Mouse (Mus musculus) midbrain, embryonic 14.5 days (tissue): ENCODE measurements around the gene Hist1h2ae. TPM values are rescaled to one million over a fixed set of nuclear protein-coding genes. Genes with fewer than 3 reads are reported as not detected.

ENCODE experiments used
- ATAC-seq: fragments of 200-750 bp; cut with Nextera tagmentation; 2 replicates; pipeline ENCODE4 v1.8.0; 2017; ENCODE audit warnings: moderate number of reproducible peaks, moderate library complexity; ENCODE audit not compliant: low FRiP score, low TSS enrichment
- DNase-seq: peaks from one replicate; pipeline ENCODE4 v3.0.0-alpha.2; 2015
- H3K27ac ChIP-seq: fragments of 300-500 bp; sonication (generic); replicated peaks from 2 replicates; pipeline ENCODE4 v1.5.1; 2014; ENCODE audit warnings: mild to moderate bottlenecking, low read depth, low read length, moderate library complexity
- H3K27me3 ChIP-seq: fragments of 300-500 bp; sonication (generic); 2 replicates; pipeline ENCODE4 v1.6.1; 2014; ENCODE audit warnings: low read length, control low read depth, mixed read lengths; ENCODE audit not compliant: control insufficient read depth, insufficient read depth
- H3K36me3 ChIP-seq: fragments of 300-500 bp; sonication (generic); 2 replicates; pipeline ENCODE4 v1.6.1; 2014; ENCODE audit warnings: low read length, control low read depth; ENCODE audit not compliant: control insufficient read depth, insufficient read depth
- H3K4me1 ChIP-seq: fragments of 300-500 bp; sonication (generic); 2 replicates; pipeline ENCODE4 v1.6.1; 2014; ENCODE audit warnings: mild to moderate bottlenecking, antibody characterized with exemption, low read length, control low read depth; ENCODE audit not compliant: control insufficient read depth, insufficient read depth
- H3K4me2 ChIP-seq: fragments of 300-500 bp; sonication (generic); 2 replicates; pipeline ENCODE4 v1.6.1; 2014; ENCODE audit warnings: mild to moderate bottlenecking, low read length, moderate library complexity
- H3K4me3 ChIP-seq: fragments of 300-500 bp; sonication (generic); replicated peaks from 2 replicates; pipeline ENCODE4 v1.5.1; 2014; ENCODE audit warnings: low read depth, low read length
- H3K9ac ChIP-seq: fragments of 300-500 bp; sonication (generic); replicated peaks from 2 replicates; pipeline ENCODE4 v1.6.1; 2014; ENCODE audit warnings: mild to moderate bottlenecking, low read length, moderate library complexity
- H3K9me3 ChIP-seq: fragments of 300-500 bp; sonication (generic); 2 replicates; pipeline ENCODE4 v1.6.1; 2016; ENCODE audit warnings: low read length, control low read depth, mixed read lengths; ENCODE audit not compliant: control insufficient read depth
- WGBS: fragments of 180-500 bp; shearing (Covaris S2); extraction: QIAGEN DNeasy Blood & Tissue Kit; methylation state at CpG from one replicate; pipeline ENCODE4 v1.1.7; 2014; 5-methylcytosine and 5-hydroxymethylcytosine counted together
- polyA plus RNA-seq: library from polyadenylated mRNA; unstranded; fragments of >200 nt; fragmentation: Nextera tagmentation; extraction: Ambion mirVana; gene quantifications from 2 replicates; pipeline ENCODE4 v1.2.1, GENCODE M21; 2014

The Hist1h2ae gene
- polyA plus RNA-seq, 1 experiment from 2014 or later: 34.0 TPM

DNA sequence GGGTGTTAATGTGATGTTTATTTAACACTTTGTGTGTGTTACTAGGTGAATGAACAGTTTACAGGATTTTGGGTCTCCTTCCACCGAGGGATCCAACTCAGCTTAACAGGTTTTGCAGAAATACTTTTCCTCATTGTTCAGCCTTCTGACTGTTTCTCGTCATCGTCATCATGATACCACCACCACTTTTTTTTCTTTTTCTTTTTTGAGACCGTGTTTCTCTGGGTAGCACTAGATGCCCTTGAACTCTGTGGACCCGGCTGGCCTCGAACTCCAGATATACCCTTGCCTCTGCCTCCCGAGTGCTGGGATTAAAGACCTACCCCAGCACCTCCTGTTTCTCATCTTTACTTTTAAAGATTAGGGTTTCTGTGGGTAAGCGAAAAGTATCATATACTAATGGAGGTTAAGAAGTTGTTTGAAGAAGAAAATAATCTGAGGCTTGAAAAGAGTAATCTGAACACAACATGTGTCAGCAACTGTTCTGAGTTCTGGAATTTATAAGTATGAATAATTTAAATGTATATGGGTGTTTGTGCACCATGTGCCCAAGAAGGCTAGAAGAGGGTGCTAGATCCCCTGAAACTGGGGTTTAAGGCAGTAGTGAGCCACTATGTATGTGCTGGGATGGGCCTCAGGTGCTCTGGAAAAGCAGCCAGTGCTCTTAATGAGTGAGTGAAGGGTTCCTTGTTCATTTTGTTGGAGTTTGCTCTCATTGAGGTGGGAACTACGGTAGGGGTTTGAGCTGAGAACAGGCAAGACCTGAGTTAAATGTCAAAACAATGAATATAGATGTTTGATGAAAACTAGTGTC lies 38.6 kb downstream of the Hist1h2ae start:
- Histone ChIP-seq H3K36me3 (no peaks in the 10 kb centered on the region), H3K4me1 (peaks cover 38% of the 10 kb centered on the region), H3K27ac (peak overlapping the region; percentile 93), H3K9ac (peak overlapping the region; percentile 68; the same call in 1 of the 2 replicates), H3K9me3 (no peaks in the 10 kb centered on the region), H3K4me2 (peak overlapping the region; percentile 79), H3K4me3 (peak overlapping the region; percentile 63), H3K27me3 (no peaks in the 10 kb centered on the region)
- ATAC-seq: no peak
- DNase-seq: no peak
- whole genome bisulfite sequencing: 23% methylated on average over 9 of the region's 9 CpGs

DNA sequence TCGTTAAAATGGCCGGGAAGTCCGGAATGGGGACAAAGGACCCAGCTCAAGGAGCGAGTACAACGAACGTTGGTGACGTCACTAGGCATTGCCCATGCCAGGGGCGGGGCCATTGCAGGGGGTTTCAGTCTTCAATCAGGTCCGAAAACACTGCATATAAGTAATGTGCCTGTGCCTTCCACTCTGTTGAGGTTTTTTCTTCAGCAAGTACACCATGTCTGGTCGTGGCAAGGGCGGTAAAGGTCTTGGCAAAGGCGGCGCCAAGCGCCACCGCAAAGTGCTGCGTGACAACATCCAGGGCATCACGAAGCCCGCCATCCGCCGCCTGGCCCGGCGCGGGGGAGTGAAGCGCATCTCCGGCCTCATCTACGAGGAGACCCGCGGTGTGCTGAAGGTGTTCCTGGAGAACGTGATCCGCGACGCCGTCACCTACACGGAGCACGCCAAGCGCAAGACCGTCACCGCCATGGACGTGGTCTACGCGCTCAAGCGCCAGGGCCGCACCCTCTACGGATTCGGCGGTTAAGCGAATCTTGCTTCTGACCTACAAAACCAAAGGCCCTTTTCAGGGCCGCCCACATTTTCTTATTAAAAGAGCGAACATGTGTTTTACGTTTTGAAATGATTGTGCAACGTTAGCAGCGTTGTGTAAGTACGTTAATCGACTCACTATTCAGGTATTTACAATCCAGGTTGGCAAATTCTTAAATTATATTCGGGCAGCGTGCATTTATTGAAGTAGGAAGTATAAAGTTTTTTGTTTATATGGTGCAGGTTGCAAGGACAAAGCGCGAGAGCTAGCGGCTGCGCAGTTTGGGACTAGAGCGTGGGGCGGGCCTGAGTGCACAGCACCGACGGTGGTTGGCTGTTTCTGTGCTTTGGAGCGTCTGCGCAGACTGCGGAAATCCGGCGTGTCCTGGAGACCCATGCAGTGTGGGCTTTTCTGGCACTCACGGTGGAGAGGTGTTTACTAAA lies 39.8 kb downstream of the Hist1h2ae start, which contains the start of gene Hist1h4h:
TSS of gene Hist1h4h (plus strand) at position 150 of the 975 bp plus-strand sequence.
- no peaks in the 10 kb centered on the region for H3K27me3 ChIP-seq
- H3K27ac ChIP-seq: peak within 1 kb of the TSS; percentile 93
- H3K4me1 ChIP-seq: peaks cover 37% of the 10 kb centered on the region
- ATAC-seq (peak; percentile 87), DNase-seq (peak; percentile 100)
- under 1% methylated on average over 59 of the region's 70 CpGs for WGBS
- H3K4me2 ChIP-seq: peak within 1 kb of the TSS; percentile 79
- peak within 1 kb of the TSS; percentile 68 for H3K9ac ChIP-seq
- peak within 1 kb of the TSS; percentile 63 for H3K4me3 ChIP-seq
- H3K36me3 ChIP-seq: no peaks in the 10 kb centered on the region
- H3K9me3 ChIP-seq: no peaks in the 10 kb centered on the region

DNA sequence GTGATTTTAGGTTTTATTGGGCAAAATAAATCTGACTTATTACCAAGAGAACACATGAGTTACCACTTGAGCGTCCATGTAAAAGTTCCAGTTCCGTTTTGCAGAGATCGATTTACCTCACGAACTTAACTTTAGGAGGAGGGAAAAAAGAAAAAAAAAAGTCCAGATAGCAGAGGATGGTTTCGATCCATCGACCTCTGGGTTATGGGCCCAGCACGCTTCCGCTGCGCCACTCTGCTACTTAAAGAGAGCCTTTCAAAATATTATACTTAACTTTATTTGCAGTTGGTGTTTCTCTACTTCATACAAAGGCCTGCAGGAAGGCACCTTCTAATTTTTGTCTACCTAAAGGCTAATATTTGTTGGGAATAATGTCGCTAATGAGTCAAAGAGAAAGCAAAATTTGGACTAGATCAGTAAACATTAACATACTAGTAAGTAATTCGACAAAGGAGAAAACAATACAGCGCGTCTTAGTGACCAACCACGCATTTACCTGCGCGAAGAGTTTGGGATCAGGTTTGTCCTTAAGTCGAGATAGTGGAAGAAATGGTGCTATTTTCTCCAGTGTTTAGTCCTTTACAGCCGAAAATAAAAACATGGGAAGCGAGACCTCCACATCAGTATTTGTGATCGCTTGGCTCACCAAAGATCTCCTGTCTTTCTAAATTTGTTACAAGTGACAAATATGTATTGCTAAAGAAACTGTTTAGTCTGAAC lies 40.7 kb downstream of the Hist1h2ae start:
- DNase-seq (peak; percentile 81), ATAC-seq (peak; percentile 5; the same call in 1 of the 2 replicates)
- Histone ChIP-seq H3K4me3 (peak overlapping the region; percentile 63), H3K4me1 (peaks cover 37% of the 10 kb centered on the region), H3K4me2 (peak overlapping the region; percentile 79), H3K9ac (peak overlapping the region; percentile 68), H3K9me3 (no peaks in the 10 kb centered on the region), H3K27ac (peak overlapping the region; percentile 93), H3K27me3 (no peaks in the 10 kb centered on the region), H3K36me3 (no peaks in the 10 kb centered on the region)
- WGBS: under 1% methylated on average over 20 of the region's 20 CpGs

DNA sequence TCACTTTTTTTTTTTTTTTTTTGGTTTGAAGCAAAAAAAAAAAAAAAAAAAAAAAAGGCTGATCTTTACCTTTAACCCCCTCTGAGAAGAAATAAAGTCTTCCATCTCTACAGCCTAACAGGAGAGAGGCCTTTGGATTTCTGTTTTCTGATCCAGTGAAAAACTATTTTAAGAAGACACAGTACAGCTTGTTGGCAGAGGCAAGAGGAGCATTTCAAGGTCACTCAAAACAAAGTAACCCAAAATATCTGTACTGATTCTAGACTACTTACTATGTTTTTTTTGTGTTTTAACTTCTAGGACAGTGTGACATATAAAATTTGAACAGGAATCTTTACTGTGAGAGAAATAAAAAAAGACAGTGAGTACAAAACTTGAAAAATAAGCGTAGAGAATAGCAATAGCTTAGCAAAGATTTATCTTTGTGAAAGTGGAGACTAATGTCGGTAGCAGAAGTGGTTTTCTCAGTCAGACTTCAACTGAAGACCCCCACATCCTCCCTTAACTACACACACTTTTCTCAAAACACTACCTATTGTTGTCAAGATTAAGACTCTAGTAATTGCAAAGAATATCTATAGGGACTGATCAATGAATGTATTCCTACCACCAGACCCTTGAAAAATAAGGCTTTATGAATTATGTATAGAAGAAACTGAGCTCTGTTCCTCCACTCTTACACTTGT lies 41.4 kb downstream of the Hist1h2ae start:
- Histone ChIP-seq H3K9me3 (no peaks in the 10 kb centered on the region), H3K27ac (peak overlapping the region; percentile 93), H3K27me3 (no peaks in the 10 kb centered on the region), H3K4me2 (peak overlapping the region; percentile 79), H3K9ac (peak overlapping the region; percentile 68; the same call in 1 of the 2 replicates), H3K4me1 (peaks cover 35% of the 10 kb centered on the region), H3K36me3 (no peaks in the 10 kb centered on the region), H3K4me3 (peak overlapping the region; percentile 63)
- no peak for ATAC-seq
- 28% methylated on average over 2 of the region's 2 CpGs for WGBS
- no peak for DNase-seq

DNA sequence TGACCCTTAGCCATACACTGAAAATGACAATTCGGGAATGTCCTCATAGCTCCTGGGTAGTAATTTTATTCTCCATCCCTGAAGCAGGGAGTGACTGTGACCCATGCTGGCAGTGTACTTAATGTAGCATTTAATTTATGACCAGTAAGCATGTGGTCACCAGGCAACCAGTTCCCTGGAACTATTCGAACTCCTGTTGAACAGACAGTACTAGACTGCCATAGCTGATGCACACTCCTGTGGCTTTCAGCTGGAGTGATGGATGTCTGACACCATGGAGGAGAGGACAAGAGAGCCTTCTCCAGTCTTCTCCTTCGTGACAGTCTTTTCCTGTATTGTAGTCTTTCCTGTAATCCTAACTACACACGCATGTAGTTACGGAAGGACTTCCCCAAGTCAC lies 42.0 kb downstream of the Hist1h2ae start:
- no peak overlapping the region for H3K9ac ChIP-seq
- no peak overlapping the region; the same call in 1 of the 2 replicates for H3K4me2 ChIP-seq
- H3K4me3 ChIP-seq: no peak overlapping the region
- no peaks in the 10 kb centered on the region for H3K36me3 ChIP-seq
- no peaks in the 10 kb centered on the region for H3K27me3 ChIP-seq
- H3K4me1 ChIP-seq: peaks cover 29% of the 10 kb centered on the region
- H3K9me3 ChIP-seq: no peaks in the 10 kb centered on the region
- ATAC-seq (no peak), DNase-seq (no peak)
- no peak overlapping the region for H3K27ac ChIP-seq
- WGBS: 78% methylated on average over 5 of the region's 5 CpGs

DNA sequence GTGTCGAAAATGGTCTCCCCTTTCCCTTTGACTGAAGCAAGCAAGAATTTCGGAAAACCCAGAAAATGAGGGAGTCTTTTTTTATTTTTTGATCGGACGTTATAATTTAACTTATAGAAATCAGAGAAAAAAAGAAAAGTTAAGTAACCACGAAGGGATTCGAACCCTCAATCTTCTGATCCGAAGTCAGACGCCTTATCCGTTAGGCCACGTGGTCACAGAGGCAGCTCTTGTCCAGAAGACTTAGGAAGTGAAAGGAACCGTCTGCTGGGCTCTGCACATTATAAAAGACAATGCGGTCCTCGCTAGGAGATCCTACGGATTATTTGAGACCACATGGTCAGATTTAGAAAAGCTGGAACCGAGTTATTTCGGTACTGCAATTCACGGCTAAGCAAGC lies 44.7 kb downstream of the Hist1h2ae start:
- H3K27me3 ChIP-seq: no peaks in the 10 kb centered on the region
- under 1% methylated on average over 17 of the region's 17 CpGs for WGBS
- H3K27ac ChIP-seq: peak overlapping the region; percentile 60; the same call in 1 of the 2 replicates
- H3K36me3 ChIP-seq: no peaks in the 10 kb centered on the region
- peak overlapping the region; percentile 46 for H3K4me3 ChIP-seq
- H3K9ac ChIP-seq: peak overlapping the region; percentile 57
- no peaks in the 10 kb centered on the region for H3K9me3 ChIP-seq
- H3K4me1 ChIP-seq: 0 out of 2 replicates have a peak, but pooled peaks cover 11% of the 10 kb centered on the region
- peak overlapping the region; percentile 59 for H3K4me2 ChIP-seq
- DNase-seq: peak; percentile 97
- peak; percentile 60; the same call in 1 of the 2 replicates for ATAC-seq

DNA sequence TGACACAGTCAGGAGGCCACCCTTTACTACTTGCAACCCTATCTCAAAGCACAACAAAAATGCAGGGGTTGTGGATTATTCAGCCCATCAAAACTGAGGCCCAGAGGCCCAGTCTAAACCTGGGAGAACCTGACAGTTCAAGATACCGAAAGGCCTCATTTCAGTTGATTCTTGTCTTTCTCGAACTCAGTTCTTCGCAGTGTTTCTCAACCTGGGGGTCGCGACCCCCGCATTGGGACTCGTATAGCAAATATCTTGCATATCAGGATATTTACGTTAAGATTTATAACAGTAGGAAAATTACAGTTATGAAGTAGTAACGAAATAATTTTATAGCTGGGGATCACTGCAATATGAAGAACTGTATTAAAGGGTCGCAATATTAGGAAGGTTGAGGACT lies 45.1 kb downstream of the Hist1h2ae start:
- peak overlapping the region; percentile 46 for H3K4me3 ChIP-seq
- ATAC-seq: no peak
- DNase-seq: peak; percentile 65
- 2% methylated on average over 10 of the region's 10 CpGs for WGBS
- H3K4me2 ChIP-seq: peak overlapping the region; percentile 59
- no peak overlapping the region for H3K27ac ChIP-seq
- H3K36me3 ChIP-seq: no peaks in the 10 kb centered on the region
- H3K4me1 ChIP-seq: 0 out of 2 replicates have a peak, but pooled peaks cover 11% of the 10 kb centered on the region
- H3K27me3 ChIP-seq: no peaks in the 10 kb centered on the region
- no peaks in the 10 kb centered on the region for H3K9me3 ChIP-seq
- no peak overlapping the region for H3K9ac ChIP-seq
